In genomic region chr3:89963221-89963763, GRCm38 (mm10) we compare ENCODE assay signal across 8 mouse cellular contexts. TPM values are rescaled to one million over a fixed set of nuclear protein-coding genes. Genes with fewer than 3 reads are reported as not detected.
A peak's percentile ranks its signal among the peaks of the same experiment; 100 is the strongest.
DNase-seq lines count a peak whose midpoint lies in the region; ATAC-seq and TF ChIP-seq lines count a peak whose summit lies in the region.

Gene Atp8b2 (minus strand): TSS chr3:89963508.

- peak within 1 kb of the TSS; percentile 68 for H3K9ac ChIP-seq in kidney, postnatal 0 days (ENCODE audit: low read depth, low read length)
- H3K9ac ChIP-seq in liver, embryonic 14.5 days (replicated peaks), result peak within 1 kb of the TSS; percentile 40
- peak within 1 kb of the TSS; percentile 96 for H3K9ac ChIP-seq in neural tube, embryonic 12.5 days

- ATAC-seq in kidney, postnatal 0 days (replicated peaks; ENCODE audit: low FRiP score, low read depth), result peak; percentile 40
- ATAC-seq in liver, embryonic 14.5 days (ENCODE audit: insufficient read depth), result no peak
- ATAC-seq in neural tube, embryonic 12.5 days (ENCODE audit: low FRiP score, low read depth), result peak; percentile 54

- under 1% methylated on average over 31 of the region's 35 CpGs for WGBS in kidney, postnatal 0 days
- WGBS in liver, embryonic 14.5 days (ENCODE audit: insufficient replicate concordance), result under 1% methylated on average over 35 of the region's 35 CpGs
- WGBS in neural tube, embryonic 12.5 days, result under 1% methylated on average over 34 of the region's 35 CpGs

- H3K27ac ChIP-seq in kidney, postnatal 0 days, result peak within 1 kb of the TSS; percentile 89
- no peak within 1 kb of the TSS for H3K27ac ChIP-seq in liver, embryonic 14.5 days
- peak within 1 kb of the TSS; percentile 88 for H3K27ac ChIP-seq in neural tube, embryonic 12.5 days

- no peak for TF ChIP-seq CTCF in kidney, postnatal 0 days (IDR thresholded peaks at IDR 0.05; ENCODE audit: low read depth)
- TF ChIP-seq CTCF in liver, embryonic 14.5 days (IDR thresholded peaks at IDR 0.05; ENCODE audit: low read depth), result no peak

- peaks cover 29% of the 10 kb centered on the region for H3K4me1 ChIP-seq in kidney, postnatal 0 days (replicated peaks; ENCODE audit: insufficient read depth, low read length)
- H3K4me1 ChIP-seq in liver, embryonic 14.5 days (replicated peaks; ENCODE audit: control insufficient read depth in 2 of 2, insufficient read depth in 2 of 2, low read length in 1 of 2), result peaks cover 0 to 11% of the 10 kb centered on the region in 2 experiments; a peak in 2 of 4 replicates
- peaks cover 54% of the 10 kb centered on the region for H3K4me1 ChIP-seq in neural tube, embryonic 12.5 days

- H3K4me2 ChIP-seq in kidney, postnatal 0 days (ENCODE audit: low read length), result peak within 1 kb of the TSS; percentile 83
- peak within 1 kb of the TSS; percentile 61 for H3K4me2 ChIP-seq in liver, embryonic 14.5 days (ENCODE audit: low read depth)
- peak within 1 kb of the TSS; percentile 99 for H3K4me2 ChIP-seq in neural tube, embryonic 12.5 days (replicated peaks)

- TF ChIP-seq EP300 in liver, embryonic 14.5 days (IDR thresholded peaks at IDR 0.05; ENCODE audit: low read depth), result no peak

- H3K27me3 ChIP-seq in kidney, postnatal 0 days (ENCODE audit: insufficient read depth, low read length), result no peaks in the 10 kb centered on the region
- peaks cover 38% of the 10 kb centered on the region for H3K27me3 ChIP-seq in liver, embryonic 14.5 days (ENCODE audit: control insufficient read depth, insufficient read depth, low read length)
- no peaks in the 10 kb centered on the region for H3K27me3 ChIP-seq in neural tube, embryonic 12.5 days (replicated peaks)

- H3K36me3 ChIP-seq in kidney, postnatal 0 days (ENCODE audit: insufficient read depth, low read length), result peaks cover 9% of the 10 kb centered on the region; the same call in 1 of the 2 replicates
- no peaks in the 10 kb centered on the region for H3K36me3 ChIP-seq in liver, embryonic 14.5 days (replicated peaks; ENCODE audit: control insufficient read depth, insufficient read depth, low read depth)
- H3K36me3 ChIP-seq in neural tube, embryonic 12.5 days, result peaks cover 8% of the 10 kb centered on the region

- H3K9me3 ChIP-seq in kidney, postnatal 0 days (replicated peaks; ENCODE audit: low read length), result no peaks in the 10 kb centered on the region
- no peaks in the 10 kb centered on the region for H3K9me3 ChIP-seq in liver, embryonic 14.5 days (ENCODE audit: control insufficient read depth, low read length)
- H3K9me3 ChIP-seq in neural tube, embryonic 12.5 days, result no peaks in the 10 kb centered on the region

- peak within 1 kb of the TSS; percentile 75 for H3K4me3 ChIP-seq in kidney, postnatal 0 days (replicated peaks; ENCODE audit: low read depth, low read length)
- H3K4me3 ChIP-seq in liver, embryonic 14.5 days (ENCODE audit: insufficient read depth in 1 of 2, low read depth in 2 of 2, low read length in 2 of 2), result peak within 1 kb of the TSS; percentile 60 to 75
- H3K4me3 ChIP-seq in neural tube, embryonic 12.5 days, result peak within 1 kb of the TSS; percentile 96

- peak; percentile 51 for DNase-seq in 416B (ENCODE audit: low read depth)
- peak; percentile 68 for DNase-seq in adipocyte (ENCODE audit: low spot score)
- DNase-seq in embryo, embryonic 9.5 days (ENCODE audit: extremely low spot score), result peak; percentile 85
- DNase-seq in heart, adult 9 months (ENCODE audit: low spot score in 2 of 2), result peak; percentile 53 to 65
- peak; percentile 82 for DNase-seq in kidney, postnatal 0 days (ENCODE audit: low spot score)
- no peak for DNase-seq in liver, embryonic 14.5 days (ENCODE audit: low read depth in 3 of 3, low spot score in 3 of 3)
- peak; percentile 48 to 68 for DNase-seq in thymus, postnatal 10 days (ENCODE audit: low spot score in 2 of 2)

RNA-seq across cellular contexts. Expression of gene Atp8b2, which starts in this region (rescaled TPM):
- 6.9 and 7.1 TPM in 2 replicates for polyA plus RNA-seq in kidney, postnatal 0 days (2015; fragmentation: Nextera tagmentation; extraction: Ambion mirVana)
- polyA plus RNA-seq in liver, embryonic 14.5 days (2012; rRNA removed), result 2.9 and 3.4 TPM in 2 replicates
- 1.8 TPM in 2 replicates for polyA plus RNA-seq in liver, embryonic 14.5 days (2014; fragmentation: Nextera tagmentation; extraction: Ambion mirVana)
- 18.5 and 19.7 TPM in 2 replicates for polyA plus RNA-seq in neural tube, embryonic 12.5 days (2016; fragmentation: Nextera tagmentation; extraction: Ambion mirVana)

Comparison
In these comparisons a context has a peak if more than half of its experiments do, and no peak if none do; other contexts are left out.
1. DNase-seq: peak in 416B (single experiment), adipocyte (single experiment), embryo, embryonic 9.5 days (single experiment), heart, adult 9 months (2 of 2), kidney, postnatal 0 days (single experiment) and thymus, postnatal 10 days (2 of 2); none in liver, embryonic 14.5 days (0 of 3).
2. H3K9ac ChIP-seq: peak in every context shown above with its lines; median percentile 96 in neural tube, embryonic 12.5 days; 68 in kidney, postnatal 0 days; 40 in liver, embryonic 14.5 days.
3. Peak in every context shown above with its lines, with median percentiles within 50 percentile points of each other: H3K4me2 ChIP-seq and H3K4me3 ChIP-seq.